Mouse (Mus musculus) limb, embryonic 15.5 days (tissue): ENCODE results near the gene Celsr2. TPM values are rescaled to one million over a fixed set of nuclear protein-coding genes. Genes with fewer than 3 reads are reported as not detected.

Experiments
- polyA plus RNA-seq: library from polyadenylated mRNA; unstranded; fragments of >200 nt; fragmentation: Nextera tagmentation; extraction: Ambion mirVana; gene quantifications from 2 replicates; pipeline ENCODE4 v1.2.1, GENCODE M21; 2015

Celsr2 gene
- polyA plus RNA-seq, 1 experiment from 2014 or later: 11.7 TPM

Other genes with a start within 250 kb of the Celsr2 start
- 4.7 and 5.4 TPM in 2 replicates for gene Amigo1, start 229.2 kb downstream of the Celsr2 start, polyA plus RNA-seq
- 2.4 and 3.1 TPM in 2 replicates for gene Cyb561d1, start 214.3 kb downstream of the Celsr2 start, polyA plus RNA-seq
- 18.0 and 18.7 TPM in 2 replicates for gene Atxn7l2, start 204.6 kb downstream of the Celsr2 start, polyA plus RNA-seq
- gene Sypl2, start 188.9 kb downstream of the Celsr2 start, polyA plus RNA-seq: 2.8 and 7.6 TPM in 2 replicates
- 254 and 257 TPM in 2 replicates for gene Psma5, start 158.6 kb downstream of the Celsr2 start, polyA plus RNA-seq
- gene Sort1, start 131.5 kb downstream of the Celsr2 start, polyA plus RNA-seq: 10.2 and 12.8 TPM in 2 replicates
- gene Mybphl, start 50.6 kb downstream of the Celsr2 start, polyA plus RNA-seq: not detected in 2 replicates
- 37.8 and 40.2 TPM in 2 replicates for gene Psrc1, start 31.7 kb downstream of the Celsr2 start, polyA plus RNA-seq
- gene Sars, start 29.7 kb upstream of the Celsr2 start, polyA plus RNA-seq: 115 and 123 TPM in 2 replicates
- 0.26 TPM in 1 of 2 replicates, not detected in the other for gene 1700013F07Rik, start 118.6 kb upstream of the Celsr2 start, polyA plus RNA-seq
- gene 5330417C22Rik, start 121.0 kb upstream of the Celsr2 start, polyA plus RNA-seq: 0.63 and 0.77 TPM in 2 replicates
- 52.2 and 53.4 TPM in 2 replicates for gene Tmem167b, start 146.9 kb upstream of the Celsr2 start, polyA plus RNA-seq
- gene Taf13, start 156.1 kb upstream of the Celsr2 start, polyA plus RNA-seq: 48.7 and 53.5 TPM in 2 replicates
- 15.8 and 18.1 TPM in 2 replicates for gene Wdr47, start 175.7 kb upstream of the Celsr2 start, polyA plus RNA-seq
- gene Clcc1, start 238.4 kb upstream of the Celsr2 start, polyA plus RNA-seq: 91.5 and 98.2 TPM in 2 replicates